Mouse (Mus musculus): ENCODE results near the gene Alox12b. TPM values are rescaled to one million over a fixed set of nuclear protein-coding genes. Genes with fewer than 3 reads are reported as not detected.

Alox12b gene
- polyA plus RNA-seq, 1 experiment from 2014 or later, result 0.27 TPM

DNA sequence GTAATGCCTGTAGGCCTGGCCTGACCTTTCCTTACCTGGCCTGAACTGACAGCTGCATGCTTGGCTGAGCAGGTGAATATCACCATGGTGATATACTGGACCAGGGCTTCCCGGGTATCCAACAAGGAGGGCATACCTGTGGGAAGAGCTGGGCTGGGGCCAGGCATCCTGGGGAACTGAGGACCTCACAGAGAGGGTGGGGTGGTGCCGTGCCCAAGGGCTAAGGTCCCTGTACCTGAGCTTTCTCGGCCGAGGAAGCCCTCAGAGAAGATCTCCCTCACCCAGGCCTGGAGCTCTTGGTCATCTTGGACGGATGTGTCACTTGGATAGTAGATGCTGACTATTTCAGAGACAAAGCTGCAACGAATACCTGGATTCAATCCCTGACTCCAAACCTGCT is 29.1 kb downstream of the Alox12b start:
- no peak overlapping the region for H3K4me3 ChIP-seq (ENCODE audit: low read depth, low read length)
- H3K4me1 ChIP-seq (ENCODE audit: control insufficient read depth, insufficient read depth, low read length), result no peaks in the 10 kb centered on the region
- H3K4me2 ChIP-seq (ENCODE audit: low read depth, low read length), result no peak overlapping the region
- WGBS, result 90% methylated on average over 6 of the region's 6 CpGs
- H3K36me3 ChIP-seq (replicated peaks; ENCODE audit: control insufficient read depth, insufficient read depth, low read depth, low read length), result no peaks in the 10 kb centered on the region
- DNase-seq (ENCODE audit: low spot score) (no peak), ATAC-seq (replicated peaks; ENCODE audit: insufficient number of reproducible peaks, low FRiP score, low TSS enrichment, low read depth) (no peak)
- H3K27ac ChIP-seq (replicated peaks; ENCODE audit: low read depth, low read length), result no peak overlapping the region
- H3K27me3 ChIP-seq (ENCODE audit: control insufficient read depth, insufficient read depth, low read length), result no peaks in the 10 kb centered on the region
- H3K9me3 ChIP-seq (replicated peaks; ENCODE audit: control insufficient read depth, low read length), result no peaks in the 10 kb centered on the region
- H3K9ac ChIP-seq (replicated peaks; ENCODE audit: low read length), result no peak overlapping the region

DNA sequence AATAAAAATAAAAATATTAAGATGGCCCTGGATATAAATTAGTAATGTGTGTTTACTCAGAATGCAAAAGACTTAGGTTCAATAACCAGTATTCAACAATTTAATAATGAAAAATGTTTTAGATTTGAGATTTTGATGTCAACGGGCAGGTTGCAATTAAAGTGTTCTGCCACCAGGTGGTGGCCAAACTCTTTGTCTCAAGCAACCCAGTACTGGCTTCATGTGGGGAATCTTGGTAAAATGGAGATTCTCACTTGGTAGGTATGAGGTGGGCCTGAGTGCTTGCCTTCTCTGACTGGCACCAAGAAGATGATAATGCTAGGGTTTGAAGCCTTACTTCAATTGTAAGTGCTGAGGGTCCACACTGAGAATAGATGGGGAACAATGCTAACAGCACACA is 36.1 kb downstream of the Alox12b start:
- Histone ChIP-seq H3K4me2 (ENCODE audit: low read depth, low read length) (no peak overlapping the region), H3K9ac (replicated peaks; ENCODE audit: low read length) (no peak overlapping the region), H3K4me1 (ENCODE audit: control insufficient read depth, insufficient read depth, low read length) (no peaks in the 10 kb centered on the region; the same call in 1 of the 2 replicates), H3K36me3 (replicated peaks; ENCODE audit: control insufficient read depth, insufficient read depth, low read depth, low read length) (no peaks in the 10 kb centered on the region), H3K27me3 (ENCODE audit: control insufficient read depth, insufficient read depth, low read length) (peaks cover 16% of the 10 kb centered on the region), H3K9me3 (replicated peaks; ENCODE audit: control insufficient read depth, low read length) (no peaks in the 10 kb centered on the region), H3K4me3 (ENCODE audit: low read depth, low read length) (no peak overlapping the region), H3K27ac (replicated peaks; ENCODE audit: low read depth, low read length) (no peak overlapping the region)
- ATAC-seq (replicated peaks; ENCODE audit: insufficient number of reproducible peaks, low FRiP score, low TSS enrichment, low read depth) (no peak), DNase-seq (ENCODE audit: low spot score) (peak; percentile 72)
- 0% methylated on average over 1 of the region's 1 CpGs for WGBS

DNA sequence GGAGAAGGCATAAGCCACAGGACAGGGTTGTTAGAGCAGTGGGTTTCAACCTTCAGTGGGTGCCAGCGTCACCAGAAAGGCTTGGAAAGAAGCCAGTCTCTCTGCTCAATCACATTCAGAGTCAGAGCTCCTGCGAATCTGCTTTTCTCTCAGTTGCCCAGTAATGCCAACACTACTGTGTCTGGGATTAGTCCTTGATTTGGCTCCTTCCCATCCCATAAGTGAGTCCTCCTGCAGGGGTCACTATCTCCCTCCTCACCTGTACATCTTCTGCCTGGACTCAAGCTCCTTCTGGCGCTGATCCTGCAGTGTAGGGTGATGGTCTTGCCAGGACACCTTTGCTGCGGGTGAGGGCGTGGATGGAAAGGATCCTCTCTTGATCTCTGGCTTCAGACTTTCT is 40.0 kb downstream of the Alox12b start:
- H3K4me3 ChIP-seq (ENCODE audit: low read depth, low read length), result peak overlapping the region; percentile 21; the same call in 1 of the 2 replicates
- 5% methylated on average over 5 of the region's 5 CpGs for WGBS
- DNase-seq (ENCODE audit: low spot score) (no peak), ATAC-seq (replicated peaks; ENCODE audit: insufficient number of reproducible peaks, low FRiP score, low TSS enrichment, low read depth) (no peak)
- no peaks in the 10 kb centered on the region; the same call in 1 of the 2 replicates for H3K4me1 ChIP-seq (ENCODE audit: control insufficient read depth, insufficient read depth, low read length)
- no peaks in the 10 kb centered on the region for H3K9me3 ChIP-seq (replicated peaks; ENCODE audit: control insufficient read depth, low read length)
- no peak overlapping the region for H3K9ac ChIP-seq (replicated peaks; ENCODE audit: low read length)
- H3K36me3 ChIP-seq (replicated peaks; ENCODE audit: control insufficient read depth, insufficient read depth, low read depth, low read length), result no peaks in the 10 kb centered on the region
- H3K27ac ChIP-seq (replicated peaks; ENCODE audit: low read depth, low read length), result no peak overlapping the region
- H3K27me3 ChIP-seq (ENCODE audit: control insufficient read depth, insufficient read depth, low read length), result peaks cover 21% of the 10 kb centered on the region
- H3K4me2 ChIP-seq (ENCODE audit: low read depth, low read length), result no peak overlapping the region; the same call in 1 of the 2 replicates

DNA sequence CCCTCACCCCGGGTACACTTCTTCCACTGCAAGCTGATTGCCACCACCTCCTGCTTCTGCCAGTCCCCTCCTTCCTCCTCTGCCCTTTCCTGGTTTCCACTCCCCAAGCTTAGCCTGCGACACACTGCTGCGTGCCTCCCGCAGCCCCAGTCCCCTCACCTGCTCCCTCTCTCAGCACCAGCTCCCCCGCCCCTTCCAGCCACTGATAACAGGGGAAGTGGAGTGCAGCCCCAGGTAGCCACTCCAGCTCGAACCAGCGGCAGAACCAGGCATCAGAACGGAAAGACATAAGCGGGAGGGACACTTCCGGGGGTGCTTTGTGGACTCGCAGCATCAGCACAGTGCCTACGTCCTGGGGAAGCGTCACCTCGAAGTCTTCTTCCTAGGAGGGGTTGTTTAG is 40.4 kb downstream of the Alox12b start:
- ATAC-seq (replicated peaks; ENCODE audit: insufficient number of reproducible peaks, low FRiP score, low TSS enrichment, low read depth), result no peak
- H3K27me3 ChIP-seq (ENCODE audit: control insufficient read depth, insufficient read depth, low read length), result peaks cover 21% of the 10 kb centered on the region
- H3K9ac ChIP-seq (replicated peaks; ENCODE audit: low read length), result 0 out of 2 replicates have a peak overlapping the region, but pooled peaks have one; percentile 3
- H3K9me3 ChIP-seq (replicated peaks; ENCODE audit: control insufficient read depth, low read length), result no peaks in the 10 kb centered on the region
- peak overlapping the region; percentile 39 for H3K4me2 ChIP-seq (ENCODE audit: low read depth, low read length)
- H3K4me1 ChIP-seq (ENCODE audit: control insufficient read depth, insufficient read depth, low read length), result no peaks in the 10 kb centered on the region; the same call in 1 of the 2 replicates
- no peak for DNase-seq (ENCODE audit: low spot score)
- H3K4me3 ChIP-seq (ENCODE audit: low read depth, low read length), result peak overlapping the region; percentile 21
- 0% methylated on average over 14 of the region's 14 CpGs for WGBS
- H3K27ac ChIP-seq (replicated peaks; ENCODE audit: low read depth, low read length), result no peak overlapping the region
- H3K36me3 ChIP-seq (replicated peaks; ENCODE audit: control insufficient read depth, insufficient read depth, low read depth, low read length), result no peaks in the 10 kb centered on the region

DNA sequence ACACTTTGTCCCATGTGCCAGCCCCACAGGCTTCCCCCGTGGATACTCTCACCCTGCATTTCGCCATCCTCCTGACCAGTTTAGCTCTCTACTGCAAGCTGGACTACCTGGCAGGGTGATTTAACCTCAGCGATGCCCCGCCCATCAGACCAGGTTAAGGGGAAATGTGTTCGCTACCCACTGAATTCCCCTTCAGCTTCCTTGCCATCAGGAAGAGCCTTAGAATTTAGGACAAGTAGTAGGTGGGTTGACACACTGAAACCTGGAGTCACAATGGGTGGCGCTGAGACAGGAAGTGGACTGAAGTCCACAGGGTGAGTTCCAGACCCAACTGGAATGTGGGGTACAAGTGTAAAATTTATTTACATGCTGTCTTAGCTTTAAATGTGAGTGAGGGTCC is 41.0 kb downstream of the Alox12b start, which contains the start of gene Alox8:
Gene Alox8 (minus strand): TSS at position 101 of the 400 bp plus-strand sequence.
- DNase-seq (ENCODE audit: low spot score), result no peak
- Histone ChIP-seq H3K27ac (replicated peaks; ENCODE audit: low read depth, low read length) (no peak within 1 kb of the TSS), H3K4me2 (ENCODE audit: low read depth, low read length) (peak within 1 kb of the TSS; percentile 39), H3K9me3 (replicated peaks; ENCODE audit: control insufficient read depth, low read length) (no peaks in the 10 kb centered on the region), H3K27me3 (ENCODE audit: control insufficient read depth, insufficient read depth, low read length) (peaks cover 21% of the 10 kb centered on the region), H3K36me3 (replicated peaks; ENCODE audit: control insufficient read depth, insufficient read depth, low read depth, low read length) (no peaks in the 10 kb centered on the region), H3K4me3 (ENCODE audit: low read depth, low read length) (peak within 1 kb of the TSS; percentile 21), H3K4me1 (ENCODE audit: control insufficient read depth, insufficient read depth, low read length) (no peaks in the 10 kb centered on the region; the same call in 1 of the 2 replicates), H3K9ac (replicated peaks; ENCODE audit: low read length) (0 out of 2 replicates have a peak within 1 kb of the TSS, but pooled peaks have one; percentile 3)
- 26% methylated on average over 6 of the region's 6 CpGs for WGBS
- ATAC-seq (replicated peaks; ENCODE audit: insufficient number of reproducible peaks, low FRiP score, low TSS enrichment, low read depth), result no peak

DNA sequence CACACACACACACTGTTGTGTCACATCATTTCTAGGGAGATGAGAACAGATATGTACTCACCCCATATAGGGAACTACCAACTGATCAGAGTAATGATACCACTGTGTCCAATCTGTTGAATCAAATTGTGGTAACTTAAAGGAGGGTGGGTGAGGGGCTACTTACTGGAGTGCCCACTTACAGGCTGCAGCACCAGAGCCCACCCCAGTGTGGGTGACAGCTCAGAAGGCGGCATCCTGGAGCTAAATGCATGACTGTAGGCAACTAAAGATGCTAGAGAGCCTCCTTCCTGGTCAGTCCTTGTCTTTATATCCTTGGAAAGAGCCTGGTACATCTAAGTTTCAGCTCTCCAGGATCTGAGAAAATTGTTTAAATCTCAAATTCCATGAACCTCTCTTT is 42.5 kb downstream of the Alox12b start:
- DNase-seq (ENCODE audit: low spot score), result no peak
- no peak for ATAC-seq (replicated peaks; ENCODE audit: insufficient number of reproducible peaks, low FRiP score, low TSS enrichment, low read depth)
- WGBS, result 92% methylated on average over 1 of the region's 1 CpGs
- H3K4me3 ChIP-seq (ENCODE audit: low read depth, low read length), result no peak overlapping the region
- no peaks in the 10 kb centered on the region; the same call in 1 of the 2 replicates for H3K4me1 ChIP-seq (ENCODE audit: control insufficient read depth, insufficient read depth, low read length)
- no peaks in the 10 kb centered on the region for H3K9me3 ChIP-seq (replicated peaks; ENCODE audit: control insufficient read depth, low read length)
- H3K27me3 ChIP-seq (ENCODE audit: control insufficient read depth, insufficient read depth, low read length), result peaks cover 21% of the 10 kb centered on the region
- no peak overlapping the region for H3K9ac ChIP-seq (replicated peaks; ENCODE audit: low read length)
- no peak overlapping the region for H3K4me2 ChIP-seq (ENCODE audit: low read depth, low read length)
- H3K27ac ChIP-seq (replicated peaks; ENCODE audit: low read depth, low read length), result no peak overlapping the region
- no peaks in the 10 kb centered on the region for H3K36me3 ChIP-seq (replicated peaks; ENCODE audit: control insufficient read depth, insufficient read depth, low read depth, low read length)

DNA sequence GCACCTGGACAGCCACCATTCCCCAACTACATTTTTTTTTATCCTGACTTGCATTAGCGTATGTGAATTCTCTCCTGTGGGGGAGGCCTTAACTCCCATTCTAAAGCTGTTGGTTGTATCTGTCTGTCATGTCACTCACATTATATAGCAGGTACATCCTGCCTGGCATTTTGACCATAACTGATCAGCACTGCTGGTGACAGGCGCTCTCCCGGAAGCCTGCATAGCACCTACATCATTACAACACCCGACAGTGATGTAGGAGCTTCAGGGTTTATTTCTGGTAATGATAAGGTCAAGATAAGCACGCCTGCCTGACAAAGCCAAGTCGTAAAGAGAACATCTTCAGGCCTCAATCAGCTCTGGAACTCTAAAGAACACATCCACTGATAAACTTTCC is 43.4 kb downstream of the Alox12b start:
- no peak overlapping the region for H3K9ac ChIP-seq (replicated peaks; ENCODE audit: low read length)
- no peak overlapping the region for H3K27ac ChIP-seq (replicated peaks; ENCODE audit: low read depth, low read length)
- no peaks in the 10 kb centered on the region for H3K9me3 ChIP-seq (replicated peaks; ENCODE audit: control insufficient read depth, low read length)
- 76% methylated on average over 6 of the region's 6 CpGs for WGBS
- no peaks in the 10 kb centered on the region; the same call in 1 of the 2 replicates for H3K4me1 ChIP-seq (ENCODE audit: control insufficient read depth, insufficient read depth, low read length)
- DNase-seq (ENCODE audit: low spot score) (no peak), ATAC-seq (replicated peaks; ENCODE audit: insufficient number of reproducible peaks, low FRiP score, low TSS enrichment, low read depth) (no peak)
- no peak overlapping the region for H3K4me2 ChIP-seq (ENCODE audit: low read depth, low read length)
- H3K4me3 ChIP-seq (ENCODE audit: low read depth, low read length), result no peak overlapping the region
- H3K36me3 ChIP-seq (replicated peaks; ENCODE audit: control insufficient read depth, insufficient read depth, low read depth, low read length), result no peaks in the 10 kb centered on the region
- peaks cover 21% of the 10 kb centered on the region for H3K27me3 ChIP-seq (ENCODE audit: control insufficient read depth, insufficient read depth, low read length)

DNA sequence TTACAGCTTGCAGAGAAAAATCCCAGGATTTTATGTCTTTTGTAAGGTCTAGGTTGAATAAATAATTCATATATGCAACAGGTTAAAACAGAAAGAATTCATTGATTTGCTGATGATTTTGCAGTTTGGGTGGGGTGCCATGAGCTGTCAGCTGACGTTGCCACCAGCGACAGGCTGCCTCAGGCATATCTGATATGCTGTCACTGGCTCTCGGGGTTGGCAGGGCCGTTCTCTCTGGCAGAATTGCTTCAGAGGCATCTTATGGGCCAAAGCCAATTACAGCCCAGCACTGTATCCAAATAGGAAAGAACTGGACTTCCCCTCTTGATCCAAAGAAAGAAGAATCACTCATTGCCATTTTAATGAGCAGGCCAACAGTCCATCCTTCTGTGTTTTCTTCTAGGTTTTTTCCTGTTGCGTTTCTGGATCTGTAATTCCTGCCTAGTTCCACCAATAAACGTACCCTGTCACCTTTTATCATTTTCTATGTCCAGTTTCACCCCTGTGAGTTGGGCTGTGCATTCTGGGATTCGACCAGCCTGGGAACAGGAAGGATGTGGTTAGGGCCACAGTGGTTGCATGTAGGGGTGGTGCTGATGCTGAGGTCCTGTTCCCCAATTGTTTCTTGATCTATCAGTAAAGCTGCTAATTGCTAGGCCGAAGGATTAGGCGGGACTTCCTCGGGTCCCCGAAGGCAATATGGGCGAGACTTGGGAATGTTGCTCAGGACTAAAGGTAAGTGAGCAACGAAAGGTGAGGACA is 45.9 kb downstream of the Alox12b start:
- no peak overlapping the region for H3K4me3 ChIP-seq (ENCODE audit: low read depth, low read length)
- DNase-seq (ENCODE audit: low spot score), result no peak
- no peak overlapping the region for H3K27ac ChIP-seq (replicated peaks; ENCODE audit: low read depth, low read length)
- H3K4me1 ChIP-seq (ENCODE audit: control insufficient read depth, insufficient read depth, low read length), result no peaks in the 10 kb centered on the region; the same call in 1 of the 2 replicates
- 76% methylated on average over 13 of the region's 13 CpGs for WGBS
- peaks cover 6% of the 10 kb centered on the region; the same call in 1 of the 2 replicates for H3K27me3 ChIP-seq (ENCODE audit: control insufficient read depth, insufficient read depth, low read length)
- no peak for ATAC-seq (replicated peaks; ENCODE audit: insufficient number of reproducible peaks, low FRiP score, low TSS enrichment, low read depth)
- no peak overlapping the region for H3K4me2 ChIP-seq (ENCODE audit: low read depth, low read length)
- no peaks in the 10 kb centered on the region for H3K9me3 ChIP-seq (replicated peaks; ENCODE audit: control insufficient read depth, low read length)
- no peaks in the 10 kb centered on the region for H3K36me3 ChIP-seq (replicated peaks; ENCODE audit: control insufficient read depth, insufficient read depth, low read depth, low read length)
- no peak overlapping the region for H3K9ac ChIP-seq (replicated peaks; ENCODE audit: low read length)

All from embryonic facial prominence, embryonic 11.5 days (tissue).